Mouse (Mus musculus) megakaryocyte, embryonic 14.5 days (primary cell): Measurements from ENCODE around the gene Coa6.

Experiments
- FLI1 ChIP-seq: IDR thresholded peaks from 2 replicates; pipeline ENCODE4 v1.6.1; 2012; ENCODE audit warnings: low read length, inconsistent platforms, mixed read lengths
- GATA1 ChIP-seq: IDR thresholded peaks from 3 replicates; pipeline ENCODE4 v1.6.1; 2012; ENCODE audit warnings: mixed read lengths, low read length, inconsistent platforms, borderline replicate concordance

GRCm38 (mm10) chr8:126455383-126455782 lies 33.1 kb downstream of the Coa6 start:
- no peak for TF ChIP-seq GATA1
- no peak for TF ChIP-seq FLI1
